Mouse (Mus musculus): ENCODE measurements around the gene Sort1. TPM values are rescaled to one million over a fixed set of nuclear protein-coding genes. Genes with fewer than 3 reads are reported as not detected.

Gene Sort1
- polyA plus RNA-seq, 1 experiment from 2014 or later = 4.6 TPM

GRCm38 (mm10) chr3:108372274-108372673, 88.4 kb downstream of the Sort1 start:
- no peak overlapping the region for H3K27ac ChIP-seq (ENCODE audit: low read depth, low read length)
- no peaks in the 10 kb centered on the region for H3K4me1 ChIP-seq (replicated peaks; ENCODE audit: control insufficient read depth, insufficient read depth, low read length)
- ATAC-seq = no peak
- H3K36me3 ChIP-seq (ENCODE audit: control insufficient read depth, insufficient read depth) = no peaks in the 10 kb centered on the region
- no peak overlapping the region for H3K4me2 ChIP-seq (replicated peaks; ENCODE audit: low read depth)
- no peak overlapping the region for H3K9ac ChIP-seq (ENCODE audit: low read depth, low read length)
- H3K4me3 ChIP-seq (ENCODE audit: low read depth, low read length) = no peak overlapping the region
- WGBS = 50% methylated on average over 3 of the region's 3 CpGs
- no peak for TF ChIP-seq CTCF (IDR thresholded peaks at IDR 0.05; ENCODE audit: low read depth)
- H3K27me3 ChIP-seq (replicated peaks; ENCODE audit: control insufficient read depth, insufficient read depth, low read length) = no peaks in the 10 kb centered on the region
- H3K9me3 ChIP-seq (ENCODE audit: control insufficient read depth) = no peaks in the 10 kb centered on the region

GRCm38 (mm10) chr3:108372691-108373090, 88.8 kb downstream of the Sort1 start:
- H3K4me1 ChIP-seq (replicated peaks; ENCODE audit: control insufficient read depth, insufficient read depth, low read length) = no peaks in the 10 kb centered on the region
- H3K27me3 ChIP-seq (replicated peaks; ENCODE audit: control insufficient read depth, insufficient read depth, low read length) = no peaks in the 10 kb centered on the region
- no peak overlapping the region for H3K4me3 ChIP-seq (ENCODE audit: low read depth, low read length)
- no peak for TF ChIP-seq CTCF (IDR thresholded peaks at IDR 0.05; ENCODE audit: low read depth)
- no peaks in the 10 kb centered on the region for H3K9me3 ChIP-seq (ENCODE audit: control insufficient read depth)
- no peak overlapping the region for H3K4me2 ChIP-seq (replicated peaks; ENCODE audit: low read depth)
- H3K27ac ChIP-seq (ENCODE audit: low read depth, low read length) = no peak overlapping the region
- no peak for ATAC-seq
- 43% methylated on average over 3 of the region's 3 CpGs for WGBS
- H3K9ac ChIP-seq (ENCODE audit: low read depth, low read length) = no peak overlapping the region
- H3K36me3 ChIP-seq (ENCODE audit: control insufficient read depth, insufficient read depth) = no peaks in the 10 kb centered on the region

GRCm38 (mm10) chr3:108378875-108379663, 95.2 kb downstream of the Sort1 start:
- no peak overlapping the region for H3K4me2 ChIP-seq (replicated peaks; ENCODE audit: low read depth)
- no peak for TF ChIP-seq CTCF (IDR thresholded peaks at IDR 0.05; ENCODE audit: low read depth)
- no peak overlapping the region for H3K4me3 ChIP-seq (ENCODE audit: low read depth, low read length)
- H3K36me3 ChIP-seq (ENCODE audit: control insufficient read depth, insufficient read depth) = no peaks in the 10 kb centered on the region
- H3K9me3 ChIP-seq (ENCODE audit: control insufficient read depth) = no peaks in the 10 kb centered on the region
- no peak for ATAC-seq
- no peaks in the 10 kb centered on the region for H3K27me3 ChIP-seq (replicated peaks; ENCODE audit: control insufficient read depth, insufficient read depth, low read length)
- H3K9ac ChIP-seq (ENCODE audit: low read depth, low read length) = no peak overlapping the region
- H3K27ac ChIP-seq (ENCODE audit: low read depth, low read length) = no peak overlapping the region
- no peaks in the 10 kb centered on the region for H3K4me1 ChIP-seq (replicated peaks; ENCODE audit: control insufficient read depth, insufficient read depth, low read length)
- 82% methylated on average over 7 of the region's 7 CpGs for WGBS

- 83% methylated on average over 6 of the region's 6 CpGs for WGBS
- Histone ChIP-seq H3K4me2 (replicated peaks; ENCODE audit: low read depth) (no peak overlapping the region), H3K27ac (ENCODE audit: low read depth, low read length) (no peak overlapping the region), H3K9ac (ENCODE audit: low read depth, low read length) (no peak overlapping the region), H3K36me3 (ENCODE audit: control insufficient read depth, insufficient read depth) (no peaks in the 10 kb centered on the region), H3K9me3 (ENCODE audit: control insufficient read depth) (no peaks in the 10 kb centered on the region), H3K4me3 (ENCODE audit: low read depth, low read length) (no peak overlapping the region), H3K27me3 (replicated peaks; ENCODE audit: control insufficient read depth, insufficient read depth, low read length) (no peaks in the 10 kb centered on the region), H3K4me1 (replicated peaks; ENCODE audit: control insufficient read depth, insufficient read depth, low read length) (no peaks in the 10 kb centered on the region)
- ATAC-seq = no peak
- peak; percentile 74 for TF ChIP-seq CTCF (IDR thresholded peaks at IDR 0.05; ENCODE audit: low read depth)
Observed at GRCm38 (mm10) chr3:108380695-108381094, 96.8 kb downstream of the Sort1 start.

- WGBS = 51% methylated on average over 14 of the region's 14 CpGs
- no peak overlapping the region for H3K9ac ChIP-seq (ENCODE audit: low read depth, low read length)
- H3K27me3 ChIP-seq (replicated peaks; ENCODE audit: control insufficient read depth, insufficient read depth, low read length) = no peaks in the 10 kb centered on the region
- H3K4me1 ChIP-seq (replicated peaks; ENCODE audit: control insufficient read depth, insufficient read depth, low read length) = no peaks in the 10 kb centered on the region
- H3K4me3 ChIP-seq (ENCODE audit: low read depth, low read length) = peak overlapping the region; percentile 14; the same call in 1 of the 2 replicates
- H3K27ac ChIP-seq (ENCODE audit: low read depth, low read length) = no peak overlapping the region; the same call in 1 of the 2 replicates
- H3K36me3 ChIP-seq (ENCODE audit: control insufficient read depth, insufficient read depth) = no peaks in the 10 kb centered on the region
- peak overlapping the region; percentile 75 for H3K4me2 ChIP-seq (replicated peaks; ENCODE audit: low read depth)
- TF ChIP-seq CTCF (IDR thresholded peaks at IDR 0.05; ENCODE audit: low read depth) = no peak
- H3K9me3 ChIP-seq (ENCODE audit: control insufficient read depth) = no peaks in the 10 kb centered on the region
- no peak for ATAC-seq
Observed at GRCm38 (mm10) chr3:108381945-108382875, 98.3 kb downstream of the Sort1 start.

Measured in intestine, postnatal 0 days (tissue).